In genomic region chr1:153332444-153333295, GRCm38 (mm10) we compare ENCODE assay signal across 8 mouse cellular contexts. TPM values are rescaled to one million over a fixed set of nuclear protein-coding genes. Genes with fewer than 3 reads are reported as not detected.
DNase-seq lines count a peak whose midpoint lies in the region; ATAC-seq and TF ChIP-seq lines count a peak whose summit lies in the region.

TSS of gene Lamc1 (minus strand) at chr1:153332786.

- peak within 1 kb of the TSS; percentile 88 for H3K9ac ChIP-seq in embryonic facial prominence, embryonic 14.5 days (ENCODE audit: low read depth, low read length)
- H3K9ac ChIP-seq in kidney, embryonic 14.5 days (ENCODE audit: low read depth, low read length) = peak within 1 kb of the TSS; percentile 97

- 0 out of 2 replicates have a peak, but pooled peaks cover 1% of the 10 kb centered on the region for H3K4me1 ChIP-seq in bone marrow, adult 2 months (ENCODE audit: control insufficient read depth, insufficient read depth, low read length)
- peaks cover 14% of the 10 kb centered on the region for H3K4me1 ChIP-seq in embryonic facial prominence, embryonic 14.5 days (ENCODE audit: control insufficient read depth, insufficient read depth, low read length)
- H3K4me1 ChIP-seq in heart, embryonic 10.5 days = peaks cover 26% of the 10 kb centered on the region
- H3K4me1 ChIP-seq in kidney, embryonic 14.5 days (ENCODE audit: control insufficient read depth, insufficient read depth, low read length) = peaks cover 21% of the 10 kb centered on the region

- H3K9me3 ChIP-seq in embryonic facial prominence, embryonic 14.5 days (ENCODE audit: control insufficient read depth, low read length) = no peaks in the 10 kb centered on the region
- no peaks in the 10 kb centered on the region for H3K9me3 ChIP-seq in heart, embryonic 10.5 days
- H3K9me3 ChIP-seq in kidney, embryonic 14.5 days (ENCODE audit: control insufficient read depth, low read length) = no peaks in the 10 kb centered on the region

- TF ChIP-seq POLR2A in bone marrow, adult 2 months (IDR thresholded peaks at IDR 0.05; ENCODE audit: borderline replicate concordance, control insufficient read depth, low read depth, low read length) = peak; percentile 31; the same call in 1 of the 2 replicates

- H3K4me3 ChIP-seq in bone marrow, adult 2 months (replicated peaks; ENCODE audit: control insufficient read depth, low read depth, low read length) = peak within 1 kb of the TSS; percentile 72
- peak within 1 kb of the TSS; percentile 92 for H3K4me3 ChIP-seq in embryonic facial prominence, embryonic 14.5 days (ENCODE audit: low read depth, low read length)
- H3K4me3 ChIP-seq in heart, embryonic 10.5 days = peak within 1 kb of the TSS; percentile 99
- H3K4me3 ChIP-seq in kidney, embryonic 14.5 days (ENCODE audit: low read length) = peak within 1 kb of the TSS; percentile 97

- 1% methylated on average over 84 of the region's 85 CpGs for WGBS in bone marrow, adult 2 months
- WGBS in embryonic facial prominence, embryonic 14.5 days = 2% methylated on average over 19 of the region's 85 CpGs
- under 1% methylated on average over 76 of the region's 85 CpGs for WGBS in heart, embryonic 10.5 days
- WGBS in kidney, embryonic 14.5 days = under 1% methylated on average over 60 of the region's 85 CpGs

- peak; percentile 83 to 85 for DNase-seq in B cell, adult 2 months
- peak; percentile 97 for DNase-seq in embryonic facial prominence, embryonic 14.5 days (ENCODE audit: low spot score)
- DNase-seq in heart, embryonic 10.5 days (ENCODE audit: low spot score) = peak; percentile 99
- DNase-seq in liver = peak; percentile 91
- DNase-seq in spleen, postnatal 36 days (ENCODE audit: low spot score in 2 of 2) = peak; percentile 82 to 84

- H3K4me2 ChIP-seq in embryonic facial prominence, embryonic 14.5 days (ENCODE audit: low read depth, low read length) = peak within 1 kb of the TSS; percentile 94
- peak within 1 kb of the TSS; percentile 80 for H3K4me2 ChIP-seq in kidney, embryonic 14.5 days (replicated peaks; ENCODE audit: low read depth, low read length)

- TF ChIP-seq CTCF in bone marrow, adult 2 months (IDR thresholded peaks at IDR 0.05; ENCODE audit: control insufficient read depth, insufficient read depth, low read length) = no peak

- no peaks in the 10 kb centered on the region for H3K27me3 ChIP-seq in embryonic facial prominence, embryonic 14.5 days (replicated peaks; ENCODE audit: control insufficient read depth, insufficient read depth, low read length)
- no peaks in the 10 kb centered on the region for H3K27me3 ChIP-seq in heart, embryonic 10.5 days (ENCODE audit: insufficient read depth, poor library complexity, severe bottlenecking)
- no peaks in the 10 kb centered on the region for H3K27me3 ChIP-seq in kidney, embryonic 14.5 days (ENCODE audit: control insufficient read depth, insufficient read depth, low read length)

- no peaks in the 10 kb centered on the region for H3K36me3 ChIP-seq in embryonic facial prominence, embryonic 14.5 days (ENCODE audit: control insufficient read depth, insufficient read depth, low read length)
- H3K36me3 ChIP-seq in heart, embryonic 10.5 days = no peaks in the 10 kb centered on the region
- H3K36me3 ChIP-seq in kidney, embryonic 14.5 days (ENCODE audit: control insufficient read depth, insufficient read depth, low read length) = 0 out of 2 replicates have a peak, but pooled peaks cover 1% of the 10 kb centered on the region

- H3K27ac ChIP-seq in bone marrow, adult 2 months (ENCODE audit: control insufficient read depth, insufficient read depth, low read depth, low read length, poor library complexity) = peak within 1 kb of the TSS; percentile 46; the same call in 1 of the 2 replicates
- peak within 1 kb of the TSS; percentile 88 for H3K27ac ChIP-seq in embryonic facial prominence, embryonic 14.5 days (replicated peaks; ENCODE audit: low read depth, low read length)
- peak within 1 kb of the TSS; percentile 97 for H3K27ac ChIP-seq in heart, embryonic 10.5 days
- H3K27ac ChIP-seq in kidney, embryonic 14.5 days (ENCODE audit: low read depth, low read length) = peak within 1 kb of the TSS; percentile 96

- ATAC-seq in embryonic facial prominence, embryonic 14.5 days (ENCODE audit: low read depth) = peak; percentile 92
- ATAC-seq in kidney, embryonic 14.5 days (ENCODE audit: low FRiP score, low TSS enrichment) = peak; percentile 95
- ATAC-seq in monocyte, adult 5-6 weeks (replicated peaks; ENCODE audit: insufficient number of reproducible peaks, low FRiP score, low TSS enrichment, poor library complexity, severe bottlenecking) = peak; percentile 33; the same call in 1 of the 2 replicates

RNA-seq across cellular contexts. Expression of gene Lamc1, which starts in this region (rescaled TPM):
- polyA plus RNA-seq in bone marrow, adult 2 months (2011; ENCODE audit: insufficient read depth, insufficient read length, low replicate concordance, missing spikeins) = 3.7 and 10.6 TPM in 2 replicates
- polyA plus RNA-seq in embryonic facial prominence, embryonic 14.5 days (2014; fragmentation: Nextera tagmentation; extraction: Ambion mirVana) = 87.8 and 98.5 TPM in 2 replicates
- 62.6 and 85.3 TPM in 2 replicates for polyA plus RNA-seq in heart, embryonic 10.5 days (2016; fragmentation: Nextera tagmentation; extraction: Ambion mirVana)
- 112 and 151 TPM in 2 replicates for polyA plus RNA-seq in kidney, embryonic 14.5 days (2014; fragmentation: Nextera tagmentation; extraction: Ambion mirVana)
- total RNA-seq in monocyte, adult 5-6 weeks (2017) = 0.67 to 4.7 TPM (median 1.4 TPM) in 3 replicates

Comparison
In these comparisons a context has a peak if more than half of its experiments do, and no peak if none do; other contexts are left out.
1. Peak in every context shown above with its lines: DNase-seq, ATAC-seq, H3K4me3 ChIP-seq and H3K27ac ChIP-seq.
2. H3K27ac ChIP-seq: peak in every context shown above with its lines; median percentile 97 in heart, embryonic 10.5 days; 96 in kidney, embryonic 14.5 days; 88 in embryonic facial prominence, embryonic 14.5 days; 46 in bone marrow, adult 2 months.
3. ATAC-seq: peak in every context shown above with its lines; median percentile 95 in kidney, embryonic 14.5 days; 92 in embryonic facial prominence, embryonic 14.5 days; 33 in monocyte, adult 5-6 weeks.